In genomic region chr6:121211743-121212142, GRCm38 (mm10) we compare ENCODE assay signal across 8 mouse cellular contexts. TPM values are rescaled to one million over a fixed set of nuclear protein-coding genes. Genes with fewer than 3 reads are reported as not detected.
DNase-seq lines count a peak whose midpoint lies in the region; ATAC-seq and TF ChIP-seq lines count a peak whose summit lies in the region.

No protein-coding gene starts in this region.

- H3K27ac ChIP-seq in gastrocnemius, adult 2 months = peak overlapping the region; percentile 97
- H3K27ac ChIP-seq in intestine, embryonic 15.5 days = no peak overlapping the region

- intact Hi-C loops in gastrocnemius, adult 2 months (cut with DNase I) = no loop called here

- no peak overlapping the region for H3K9ac ChIP-seq in intestine, embryonic 15.5 days

- 0 out of 2 replicates have a peak, but pooled peaks have one; percentile 6 for ATAC-seq in intestine, embryonic 15.5 days
- no peak for ATAC-seq in erythroid progenitor cell, adult 5-6 weeks (replicated peaks; ENCODE audit: low FRiP score, poor library complexity, severe bottlenecking)

- WGBS in intestine, embryonic 15.5 days = 12% methylated on average over 4 of the region's 5 CpGs

- peak overlapping the region; percentile 86 for H3K4me3 ChIP-seq in gastrocnemius, adult 2 months
- 0 out of 2 replicates have a peak overlapping the region, but pooled peaks have one; percentile 39 for H3K4me3 ChIP-seq in intestine, embryonic 15.5 days (replicated peaks)

- H3K36me3 ChIP-seq in intestine, embryonic 15.5 days = no peaks in the 10 kb centered on the region

- no peak for TF ChIP-seq CTCF in gastrocnemius, adult 2 months (IDR thresholded peaks at IDR 0.05)

- H3K4me1 ChIP-seq in intestine, embryonic 15.5 days (replicated peaks) = peaks cover 14% of the 10 kb centered on the region; the same call in 1 of the 2 replicates

- H3K27me3 ChIP-seq in intestine, embryonic 15.5 days (replicated peaks) = peaks cover 21% of the 10 kb centered on the region

- H3K4me2 ChIP-seq in intestine, embryonic 15.5 days (replicated peaks) = peak overlapping the region; percentile 86

- no peaks in the 10 kb centered on the region for H3K9me3 ChIP-seq in intestine, embryonic 15.5 days

- DNase-seq in 416B (ENCODE audit: low read depth) = peak; percentile 90
- DNase-seq in adrenal gland, postnatal 25 days = peak; percentile 37
- peak; percentile 89 for DNase-seq in gastrocnemius, adult 2 months
- peak; percentile 47 to 64 for DNase-seq in lung, postnatal 4 days
- no peak for DNase-seq in spleen, postnatal 10 days (ENCODE audit: low spot score in 2 of 2)
- DNase-seq in left cerebral cortex, adult 18-20 months (ENCODE audit: low spot score in 2 of 2) = no peak

RNA-seq across cellular contexts. Expression of gene Tuba8, which starts 1.2 kb away (rescaled TPM):
- total RNA-seq in adrenal gland, postnatal 25 days (2021) = 5.3 and 8.0 TPM in 2 replicates
- total RNA-seq in gastrocnemius, adult 2 months (2021) = 100 to 1,000 TPM; 201 to 248 TPM
- polyA plus RNA-seq in intestine, embryonic 15.5 days (2015; fragmentation: Nextera tagmentation; extraction: Ambion mirVana) = 0.49 and 0.56 TPM in 2 replicates
- 10 to 100 TPM; 12.3 to 12.7 TPM for total RNA-seq in left cerebral cortex, adult 18-20 months (2021)
- 4.2 and 9.4 TPM in 2 replicates for total RNA-seq in erythroid progenitor cell, adult 5-6 weeks (2015; ENCODE audit: low replicate concordance)
- 2.1 and 5.6 TPM in 2 replicates for total RNA-seq in erythroid progenitor cell, adult 5-6 weeks (2017; ENCODE audit: low replicate concordance)

RNA-seq across cellular contexts. Expression of gene Pex26, which starts 28.3 kb away (rescaled TPM):
- total RNA-seq in adrenal gland, postnatal 25 days (2021) = 16.1 and 17.2 TPM in 2 replicates
- 1 to 10 TPM; 3.5 to 3.8 TPM for total RNA-seq in gastrocnemius, adult 2 months (2021)
- polyA plus RNA-seq in intestine, embryonic 15.5 days (2015; fragmentation: Nextera tagmentation; extraction: Ambion mirVana) = 13.6 and 13.7 TPM in 2 replicates
- total RNA-seq in left cerebral cortex, adult 18-20 months (2021) = 10 to 100 TPM; 14.4 to 16.4 TPM
- total RNA-seq in erythroid progenitor cell, adult 5-6 weeks (2015; ENCODE audit: low replicate concordance) = 0.36 and 1.3 TPM in 2 replicates
- total RNA-seq in erythroid progenitor cell, adult 5-6 weeks (2017; ENCODE audit: low replicate concordance) = 0.26 and 1.2 TPM in 2 replicates

RNA-seq across cellular contexts. Expression of gene Usp18, which starts 34.0 kb away (rescaled TPM):
- 1.4 and 2.2 TPM in 2 replicates for total RNA-seq in adrenal gland, postnatal 25 days (2021)
- total RNA-seq in gastrocnemius, adult 2 months (2021) = 1 to 10 TPM in 1 of 2 experiments, under 1 TPM in 1; 0.89 to 1.5 TPM
- polyA plus RNA-seq in intestine, embryonic 15.5 days (2015; fragmentation: Nextera tagmentation; extraction: Ambion mirVana) = 2.8 and 3.5 TPM in 2 replicates
- under 1 TPM in 1 of 2 experiments, not detected in 1; 0.80 TPM for total RNA-seq in left cerebral cortex, adult 18-20 months (2021)
- 23.1 and 29.3 TPM in 2 replicates for total RNA-seq in erythroid progenitor cell, adult 5-6 weeks (2015; ENCODE audit: low replicate concordance)
- 19.1 and 26.8 TPM in 2 replicates for total RNA-seq in erythroid progenitor cell, adult 5-6 weeks (2017; ENCODE audit: low replicate concordance)

Comparison
In these comparisons a context has a peak if more than half of its experiments do, and no peak if none do; other contexts are left out.
1. DNase-seq: peak in 416B (single experiment), adrenal gland, postnatal 25 days (single experiment), gastrocnemius, adult 2 months (single experiment) and lung, postnatal 4 days (2 of 2); none in spleen, postnatal 10 days (0 of 2) and left cerebral cortex, adult 18-20 months (0 of 2).
2. RNA of gene Tuba8, which starts 1.2 kb away (total RNA-seq): 201 to 248 TPM in gastrocnemius, adult 2 months; 12.3 to 12.7 TPM in left cerebral cortex, adult 18-20 months, 2.1 to 9.4 TPM in erythroid progenitor cell, adult 5-6 weeks and 5.3 to 8.0 TPM in adrenal gland, postnatal 25 days; every median in the first group is over 10 times any median in the second.